Mouse (Mus musculus) cortical plate, adult 2 months (tissue): ENCODE measurements around the gene Ccdc85b. TPM values are rescaled to one million over a fixed set of nuclear protein-coding genes. Genes with fewer than 3 reads are reported as not detected.

Experiments
- H3K27ac ChIP-seq: fragments of 200-500 bp; 2 replicates; pipeline ENCODE4 v1.5.1; 2012; ENCODE audit warnings: low read length, control low read depth, inconsistent platforms; ENCODE audit not compliant: insufficient read depth
- H3K4me1 ChIP-seq: fragments of 200-500 bp; 2 replicates; pipeline ENCODE4 v1.6.1; 2011; ENCODE audit warnings: low read length; ENCODE audit not compliant: control insufficient read depth, insufficient read depth
- H3K4me3 ChIP-seq: fragments of 200-500 bp; 2 replicates; pipeline ENCODE4 v1.5.1; 2011; ENCODE audit warnings: mild to moderate bottlenecking, low read length, control low read depth; ENCODE audit not compliant: insufficient read depth
- CTCF ChIP-seq: fragments of 200-500 bp; IDR thresholded peaks from 2 replicates; pipeline ENCODE4 v1.5.1; 2011; ENCODE audit warnings: mild to moderate bottlenecking, control low read depth, low read length; ENCODE audit not compliant: insufficient read depth; ENCODE audit errors: extremely low read depth
- POLR2A ChIP-seq: fragments of 200-500 bp; IDR thresholded peaks from 2 replicates; pipeline ENCODE4 v1.6.1; 2011; ENCODE audit warnings: mild to moderate bottlenecking, low read length, control low read depth; ENCODE audit not compliant: insufficient read depth; ENCODE audit errors: extremely low read depth
- polyA plus RNA-seq: library from polyadenylated mRNA; depleted of rRNA; stranded (reverse); fragments of >200 nt; gene quantifications from 2 replicates; pipeline ENCODE4 v1.2.3, GENCODE M21; 2012

Gene Ccdc85b
- polyA plus RNA-seq, 1 experiment: 23.8 TPM

DNA sequence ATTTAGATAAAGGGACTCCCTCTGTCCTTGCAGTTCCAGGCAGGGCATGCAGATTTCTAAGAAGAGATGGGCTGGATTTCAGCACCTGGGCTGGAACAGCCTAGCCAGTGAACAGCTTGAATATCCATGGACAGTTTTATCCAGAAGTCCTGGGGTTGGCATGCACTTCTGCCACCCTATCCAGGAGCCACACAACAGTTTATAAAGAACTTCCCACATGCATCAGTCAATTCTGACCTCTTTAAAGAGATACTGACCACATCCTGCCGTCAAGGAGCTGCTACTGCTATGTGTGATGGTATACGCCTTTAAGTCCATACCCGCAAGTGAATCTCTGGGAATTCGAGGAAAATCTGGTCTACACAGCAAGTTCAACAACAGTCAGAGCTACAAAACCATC, 28.5 kb downstream of the Ccdc85b start:
- H3K27ac ChIP-seq: no peak overlapping the region
- no peak overlapping the region for H3K4me3 ChIP-seq
- H3K4me1 ChIP-seq: peaks cover 3% of the 10 kb centered on the region; the same call in 1 of the 2 replicates
- no peak for TF ChIP-seq CTCF
- no peak for TF ChIP-seq POLR2A

DNA sequence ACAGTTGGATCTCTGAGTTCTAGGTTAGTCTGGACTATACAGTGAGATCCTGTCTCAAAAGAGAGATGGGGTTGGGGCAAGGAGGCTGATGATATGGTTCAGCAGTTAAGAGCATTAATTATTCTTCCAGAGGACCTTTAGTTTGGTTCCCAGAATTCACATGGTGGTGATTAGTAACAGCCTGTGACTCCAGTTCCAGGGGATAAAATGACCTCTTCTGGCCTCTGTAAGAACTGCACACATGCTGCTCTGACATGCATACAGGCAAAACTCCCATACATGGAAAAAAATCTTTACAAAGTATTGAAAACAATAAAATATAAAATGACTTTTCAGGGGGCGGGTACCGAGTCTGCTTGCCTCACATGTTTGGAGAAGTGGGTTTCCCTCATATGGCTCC, 29.6 kb downstream of the Ccdc85b start:
- H3K27ac ChIP-seq: no peak overlapping the region
- H3K4me3 ChIP-seq: no peak overlapping the region
- H3K4me1 ChIP-seq: peaks cover 6% of the 10 kb centered on the region
- peak; percentile 34; the same call in 1 of the 2 replicates for TF ChIP-seq CTCF
- no peak for TF ChIP-seq POLR2A

DNA sequence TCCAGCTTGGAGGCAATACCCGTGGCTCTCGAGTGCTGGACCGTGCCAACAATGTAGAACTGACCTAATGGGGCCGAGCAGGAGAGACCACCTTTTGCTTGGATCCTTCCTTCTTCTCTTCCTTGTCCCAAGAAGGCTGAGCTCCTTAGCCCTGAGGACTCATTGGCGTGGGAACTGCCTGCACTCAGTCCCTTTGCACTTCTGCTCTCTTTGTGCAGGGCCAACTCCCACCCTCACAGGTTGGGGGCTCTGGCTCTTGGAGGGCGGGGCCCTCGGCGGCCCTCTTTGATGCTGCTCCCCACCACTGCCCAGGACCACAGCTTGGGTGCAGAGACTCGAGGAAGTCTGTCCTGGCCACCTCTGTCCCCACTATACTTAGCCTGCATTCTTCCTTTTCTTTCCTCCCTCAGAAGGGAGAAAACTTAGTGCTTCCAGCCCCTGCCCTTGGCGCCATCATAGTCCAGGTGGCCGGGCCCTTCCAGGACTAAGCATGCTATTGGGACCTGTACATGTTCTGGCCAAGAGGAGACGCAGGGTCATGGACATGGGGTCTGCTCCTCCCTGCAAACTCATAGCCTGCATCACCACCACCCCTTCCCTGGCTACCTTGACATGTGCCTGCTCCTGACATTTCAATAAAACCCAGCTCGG, 30.9 kb downstream of the Ccdc85b start:
- Histone ChIP-seq H3K27ac (no peak overlapping the region), H3K4me1 (peaks cover 6% of the 10 kb centered on the region), H3K4me3 (no peak overlapping the region)
- no peak for TF ChIP-seq POLR2A
- no peak for TF ChIP-seq CTCF

DNA sequence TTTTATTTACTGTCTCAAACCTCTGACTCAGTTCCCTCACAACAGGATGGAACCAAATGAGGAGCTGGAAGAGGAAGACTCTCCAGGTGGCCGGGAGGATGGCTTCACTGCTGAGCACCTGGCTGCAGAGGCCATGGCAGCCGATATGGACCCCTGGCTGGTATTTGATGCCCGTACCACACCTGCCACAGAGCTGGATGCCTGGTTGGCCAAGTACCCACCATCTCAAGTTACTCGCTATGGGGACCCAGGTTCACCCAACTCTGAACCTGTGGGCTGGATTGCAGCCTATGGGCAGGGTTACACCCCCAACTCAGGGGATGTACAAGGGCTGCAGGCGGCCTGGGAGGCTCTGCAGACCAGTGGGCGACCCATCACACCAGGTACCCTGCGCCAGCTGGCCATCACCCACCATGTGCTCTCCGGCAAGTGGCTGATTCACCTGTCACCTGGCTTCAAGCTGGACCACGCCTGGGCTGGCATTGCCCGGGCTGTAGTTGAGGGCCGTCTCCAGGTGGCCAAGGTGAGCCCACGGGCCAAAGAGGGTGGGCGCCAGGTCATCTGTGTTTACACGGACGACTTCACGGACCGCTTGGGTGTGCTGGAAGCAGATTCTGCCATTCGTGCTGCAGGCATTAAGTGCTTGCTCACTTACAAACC, 31.7 kb downstream of the Ccdc85b start:
- H3K4me3 ChIP-seq: peak overlapping the region; percentile 89
- TF ChIP-seq POLR2A: no peak
- TF ChIP-seq CTCF: no peak
- peaks cover 6% of the 10 kb centered on the region for H3K4me1 ChIP-seq
- H3K27ac ChIP-seq: no peak overlapping the region

DNA sequence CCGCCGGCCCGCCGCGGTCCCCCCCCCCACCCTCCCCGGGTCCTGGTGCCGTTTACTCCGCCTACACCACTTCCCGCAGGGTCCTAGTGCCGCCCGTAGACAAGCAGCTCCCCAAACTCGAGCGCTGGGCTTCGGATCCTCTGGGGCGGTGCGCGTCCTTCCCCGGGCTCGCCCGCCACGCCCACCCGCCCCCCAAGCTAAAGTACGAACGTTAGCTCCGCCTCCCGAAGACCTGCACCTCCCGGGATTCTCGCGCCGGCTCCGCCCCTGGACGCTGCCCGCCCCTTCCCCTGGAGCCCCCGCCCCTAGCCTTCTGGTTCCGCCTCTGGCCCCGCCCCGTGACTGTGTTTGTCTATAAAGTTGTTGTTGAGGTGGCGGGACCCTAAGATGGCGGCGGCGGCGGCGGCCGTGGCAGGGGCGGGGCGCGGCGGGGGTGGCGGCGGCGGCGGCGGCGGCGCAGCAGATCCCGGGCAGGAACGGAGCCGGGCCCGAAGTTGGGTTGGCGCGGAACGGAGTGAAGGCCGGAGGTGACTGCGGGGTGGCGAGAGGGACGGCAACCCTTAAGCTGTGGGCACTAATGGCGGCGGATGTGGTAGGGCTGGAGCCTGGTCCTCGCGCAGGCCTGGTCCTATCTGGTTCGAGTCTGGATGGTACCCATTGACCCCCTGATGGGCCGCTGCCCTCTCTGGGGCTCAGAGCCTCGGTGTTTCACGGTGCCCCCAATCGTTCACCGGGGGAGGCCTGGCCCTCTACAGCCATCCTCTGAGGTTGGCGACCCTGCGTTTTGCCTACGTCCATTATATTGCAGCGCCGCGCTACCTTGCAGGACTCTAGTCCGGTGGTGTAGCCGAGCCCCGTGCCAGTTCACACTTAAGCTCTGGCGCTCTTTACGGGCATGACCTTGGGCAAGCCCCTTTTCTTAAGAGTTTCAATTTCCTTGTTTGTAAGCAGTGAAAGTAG, 32.6 kb downstream of the Ccdc85b start, which contains the start of the genes Drap1 and AI837181:
Gene Drap1 (minus strand): TSS at position 198 of the 960 bp plus-strand sequence.
Gene AI837181 (plus strand): TSS at position 363 of the 960 bp plus-strand sequence.
- peak within 1 kb of the TSS; percentile 98 for H3K27ac ChIP-seq
- H3K4me3 ChIP-seq: peak within 1 kb of the TSS; percentile 89
- TF ChIP-seq POLR2A (peak; percentile 53; the same call in 1 of the 2 replicates), CTCF (no peak)
- H3K4me1 ChIP-seq: peaks cover 6% of the 10 kb centered on the region

DNA sequence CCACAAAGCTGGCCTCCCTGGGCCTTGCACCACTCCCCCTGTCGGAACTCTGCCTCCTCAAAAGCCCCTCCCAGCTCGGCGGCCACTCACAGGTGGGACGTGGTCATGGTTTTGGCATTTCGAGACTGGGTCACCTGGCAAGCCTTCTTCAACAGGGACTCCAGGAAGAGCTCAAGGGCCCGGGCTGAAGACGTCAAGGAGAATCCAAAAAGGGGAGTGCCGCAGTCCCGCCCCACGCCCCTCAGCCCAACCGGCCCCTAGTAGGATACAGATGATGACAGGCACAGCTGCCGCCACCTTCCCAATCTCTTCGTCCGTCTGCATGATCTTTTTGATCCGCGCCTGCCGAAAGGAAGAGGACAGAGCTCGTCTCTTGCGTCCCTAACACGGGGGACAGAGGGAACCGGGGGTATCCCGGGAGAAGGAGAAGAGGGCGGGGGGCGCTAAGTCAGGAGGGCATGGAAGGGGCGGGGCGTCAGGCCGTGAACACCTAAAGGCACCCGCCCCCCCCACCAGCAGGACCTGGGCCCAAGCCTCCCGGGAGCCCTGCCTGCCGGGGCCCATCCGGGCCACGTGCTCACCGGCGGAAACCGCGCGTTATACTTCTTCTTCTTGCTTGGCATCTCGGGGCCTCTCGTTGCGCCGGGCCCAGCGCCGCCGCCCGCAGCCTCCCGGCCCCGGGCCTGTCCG, 33.5 kb downstream of the Ccdc85b start:
- Histone ChIP-seq H3K4me1 (peaks cover 6% of the 10 kb centered on the region), H3K4me3 (peak overlapping the region; percentile 89), H3K27ac (peak overlapping the region; percentile 62; the same call in 1 of the 2 replicates)
- TF ChIP-seq POLR2A (no peak), CTCF (no peak)

DNA sequence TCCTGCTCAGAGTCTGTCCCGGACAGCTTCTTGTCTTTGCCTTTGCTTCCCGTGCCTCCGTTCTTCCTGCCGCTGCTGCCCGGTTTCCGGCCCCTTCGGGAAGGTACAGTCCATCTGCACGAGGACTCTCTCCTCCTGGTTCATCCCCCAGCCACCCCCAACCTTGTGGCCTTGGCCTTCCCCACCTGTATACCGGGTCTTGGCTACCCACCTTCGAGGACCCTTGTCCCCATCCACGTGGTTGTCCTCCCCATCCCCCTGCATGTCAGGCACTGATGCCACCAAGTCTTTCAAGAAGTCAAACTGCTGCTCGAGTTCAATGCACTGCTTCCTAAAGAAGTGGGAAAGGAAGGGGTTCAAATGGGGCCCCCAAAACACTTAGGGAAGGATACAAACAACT, 34.1 kb downstream of the Ccdc85b start:
- Histone ChIP-seq H3K4me1 (peaks cover 6% of the 10 kb centered on the region), H3K4me3 (peak overlapping the region; percentile 89), H3K27ac (no peak overlapping the region)
- TF ChIP-seq POLR2A: no peak
- no peak for TF ChIP-seq CTCF

DNA sequence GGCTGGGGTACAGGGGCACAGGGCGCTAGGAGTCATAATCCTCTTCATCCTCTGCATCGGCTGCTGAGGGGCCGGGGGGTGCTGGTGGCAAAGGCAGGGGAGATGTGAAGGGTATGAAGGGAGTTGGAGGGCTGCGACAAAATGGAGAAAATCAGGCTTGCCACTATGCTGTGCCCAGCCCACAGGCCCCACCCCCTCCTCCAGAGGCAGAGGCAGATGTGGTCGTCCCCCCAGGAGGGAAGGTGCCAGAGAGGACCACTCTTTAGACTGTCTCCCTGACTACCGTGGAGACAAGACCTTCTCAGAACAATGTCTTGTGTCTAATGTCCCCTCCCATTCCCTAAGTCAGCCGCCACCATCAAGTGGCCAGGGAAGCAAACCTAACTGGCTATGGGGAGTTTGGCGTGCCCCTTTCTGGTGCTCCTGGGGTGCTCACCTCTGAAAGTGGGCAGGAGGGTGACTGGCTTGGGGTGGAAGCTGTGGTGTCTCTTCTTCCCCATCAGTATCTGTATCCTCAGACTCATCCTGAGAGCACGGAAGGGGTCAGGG, 34.7 kb downstream of the Ccdc85b start:
- TF ChIP-seq POLR2A (no peak), CTCF (no peak)

More for the DNA sequence above, 34.7 kb downstream of the Ccdc85b start:
- Histone ChIP-seq H3K4me1 (peaks cover 6% of the 10 kb centered on the region), H3K4me3 (no peak overlapping the region; the same call in 1 of the 2 replicates), H3K27ac (no peak overlapping the region)
